Mouse (Mus musculus) megakaryocyte-erythroid progenitor cell, adult 5-6 weeks (primary cell): ENCODE results near the gene Tmem202. TPM values are rescaled to one million over a fixed set of nuclear protein-coding genes. Genes with fewer than 3 reads are reported as not detected.

Experiments
- ATAC-seq: replicated peaks from 2 replicates; pipeline ENCODE4 v1.8.0; 2016; ENCODE audit warnings: mild to moderate bottlenecking, inconsistent platforms; ENCODE audit not compliant: severe bottlenecking, poor library complexity, low FRiP score, low TSS enrichment
- total RNA-seq, 2 experiments: library from RNA; stranded (forward) in 1 of 2; stranded (reverse) in 1 of 2; fragments of 200-1000, 215-1000 nt in 1 of 2; fragments of >200 nt in 1 of 2; fragmentation: Nextera tagmentation in 1 of 2; gene quantifications; 2 replicates each; pipeline ENCODE4 v1.2.3; 2014 to 2017

Tmem202 gene
- total RNA-seq (2014; fragmentation: Nextera tagmentation) (not detected in 2 replicates), total RNA-seq (2017) (not detected in 2 replicates)

DNA sequence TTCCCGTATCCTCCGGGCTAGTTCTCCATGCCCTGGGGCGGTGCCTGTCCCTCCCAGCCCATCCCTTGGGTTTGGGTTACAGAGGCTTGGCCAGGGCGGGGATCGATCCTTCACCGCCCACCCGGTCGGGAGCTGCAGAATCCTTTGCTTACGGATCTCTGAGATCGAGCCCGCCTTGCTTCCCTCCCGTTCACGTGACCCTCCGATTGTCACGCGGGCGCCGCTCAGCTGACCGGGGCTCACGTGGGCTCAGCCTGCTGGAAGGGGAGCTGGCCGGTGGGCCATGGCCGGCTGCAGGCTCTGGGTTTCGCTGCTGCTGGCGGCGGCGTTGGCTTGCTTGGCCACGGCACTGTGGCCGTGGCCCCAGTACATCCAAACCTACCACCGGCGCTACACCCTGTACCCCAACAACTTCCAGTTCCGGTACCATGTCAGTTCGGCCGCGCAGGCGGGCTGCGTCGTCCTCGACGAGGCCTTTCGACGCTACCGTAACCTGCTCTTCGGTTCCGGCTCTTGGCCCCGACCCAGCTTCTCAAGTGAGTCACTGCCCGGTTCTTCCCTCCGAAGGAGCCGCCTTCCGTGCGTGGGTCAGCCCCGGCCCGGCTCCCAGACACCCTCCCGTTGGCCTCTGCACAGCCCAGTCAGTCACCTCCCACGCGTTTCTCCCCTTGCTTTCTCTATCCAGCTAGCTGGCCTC lies at the start of gene Tmem202, which contains the start of gene Hexa:
Tmem202 (minus strand) TSS at position 407 of the 697 bp plus-strand sequence.
Hexa (plus strand) TSS at position 100 of the 697 bp plus-strand sequence.
- ATAC-seq: peak; percentile 80

DNA sequence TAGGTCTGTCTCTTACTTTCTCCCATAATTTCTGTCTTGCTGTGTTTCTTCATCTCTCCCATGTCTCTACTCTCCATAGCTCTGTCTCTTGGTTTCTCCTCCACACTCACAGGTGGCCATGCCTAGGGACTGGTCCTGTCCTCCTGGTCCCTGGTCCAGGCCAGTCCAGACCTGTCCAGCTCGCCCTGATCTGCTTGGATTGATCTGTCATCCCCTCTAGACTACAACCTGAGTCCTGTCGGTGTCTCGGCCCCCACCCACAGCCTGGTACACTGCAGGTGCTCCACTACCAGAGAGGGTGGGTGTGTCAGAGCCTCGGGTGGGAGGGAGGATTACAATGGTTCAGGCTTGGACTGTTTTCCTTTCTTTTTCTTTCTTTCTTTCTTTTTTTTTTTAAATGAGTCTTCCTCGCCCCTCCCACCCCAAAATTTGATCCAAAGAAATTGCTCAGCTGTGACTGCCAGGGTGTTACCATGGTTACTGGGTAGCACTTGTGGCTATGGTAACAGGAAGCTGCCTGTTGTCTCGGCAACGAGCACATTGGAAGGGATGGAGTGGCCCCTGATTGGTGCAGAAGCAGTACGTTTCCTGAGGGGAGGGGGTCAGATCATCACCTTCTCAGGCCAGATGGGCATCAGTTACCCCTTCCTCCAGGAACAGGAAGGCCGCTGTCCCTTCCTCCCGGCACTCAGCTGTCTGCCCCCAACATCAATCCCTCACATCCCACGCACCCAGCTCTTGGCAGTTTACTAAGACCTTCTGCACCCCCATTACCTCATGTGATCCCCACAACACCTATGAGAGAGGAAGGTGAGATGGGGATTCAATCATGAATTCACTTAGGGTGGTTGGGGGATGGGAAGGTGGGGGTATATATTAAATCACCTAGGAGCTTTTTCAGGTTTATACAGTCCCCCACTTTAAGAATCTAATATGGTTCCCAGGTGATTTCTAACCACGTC lies 49.3 kb upstream of the Tmem202 start:
- ATAC-seq: no peak

DNA sequence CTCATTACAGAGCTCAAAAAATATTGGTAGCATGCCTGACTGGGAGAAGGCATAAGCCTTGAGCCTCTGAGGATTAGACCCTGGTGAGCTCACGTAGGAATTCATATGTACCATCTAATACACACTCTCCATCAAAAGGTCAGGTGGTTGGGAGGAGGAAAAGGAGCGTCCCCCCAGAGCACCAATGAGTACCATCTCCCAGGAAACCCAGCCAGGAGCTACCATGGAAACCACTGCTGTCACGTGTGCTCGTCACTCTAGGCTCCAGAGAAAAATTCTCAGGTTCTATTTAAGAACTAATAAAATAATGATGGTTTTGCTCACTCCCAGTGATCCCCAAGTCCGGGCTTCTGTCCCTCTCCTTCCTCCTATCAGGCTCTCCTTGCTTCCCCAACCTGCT lies 48.6 kb upstream of the Tmem202 start:
- no peak for ATAC-seq

DNA sequence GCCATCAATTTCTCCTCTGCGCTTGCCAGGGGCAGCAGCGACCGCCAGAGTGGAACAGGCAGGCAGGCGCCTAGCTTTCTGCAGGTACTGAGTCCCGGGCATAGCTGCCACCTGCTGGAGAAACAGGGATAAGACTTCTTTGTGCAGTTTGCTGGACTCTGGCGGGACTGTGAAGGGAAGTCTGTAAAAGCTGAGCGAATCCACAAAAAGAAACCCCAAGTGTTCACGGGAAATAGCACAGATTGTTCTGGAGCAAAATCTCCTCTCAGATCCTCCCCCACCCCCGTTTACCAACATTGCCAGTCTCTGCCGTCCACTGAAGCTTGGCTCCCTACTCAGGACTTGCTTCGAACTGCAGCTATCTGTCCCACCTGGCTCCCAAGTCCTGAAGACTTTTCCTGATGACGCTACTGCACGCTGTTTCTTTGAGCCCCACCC lies 45.2 kb upstream of the Tmem202 start:
- ATAC-seq: peak; percentile 82

DNA sequence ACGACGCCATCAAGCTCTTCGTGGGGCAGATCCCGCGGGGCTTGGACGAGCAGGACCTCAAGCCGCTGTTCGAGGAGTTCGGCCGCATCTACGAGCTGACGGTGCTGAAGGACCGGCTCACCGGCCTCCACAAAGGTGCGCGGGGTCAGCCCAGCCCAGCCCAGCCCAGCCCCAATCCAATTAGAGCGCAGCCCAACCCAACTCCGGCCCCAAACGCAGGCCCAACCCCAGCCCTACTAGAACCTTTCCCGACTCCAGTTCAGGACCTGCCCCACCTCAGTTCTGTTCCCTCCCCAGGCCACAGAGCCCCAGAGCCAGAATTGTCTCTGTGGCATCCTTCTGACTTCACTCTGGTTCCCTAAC lies 38.8 kb upstream of the Tmem202 start:
- ATAC-seq: no peak; the same call in 1 of the 2 replicates

DNA sequence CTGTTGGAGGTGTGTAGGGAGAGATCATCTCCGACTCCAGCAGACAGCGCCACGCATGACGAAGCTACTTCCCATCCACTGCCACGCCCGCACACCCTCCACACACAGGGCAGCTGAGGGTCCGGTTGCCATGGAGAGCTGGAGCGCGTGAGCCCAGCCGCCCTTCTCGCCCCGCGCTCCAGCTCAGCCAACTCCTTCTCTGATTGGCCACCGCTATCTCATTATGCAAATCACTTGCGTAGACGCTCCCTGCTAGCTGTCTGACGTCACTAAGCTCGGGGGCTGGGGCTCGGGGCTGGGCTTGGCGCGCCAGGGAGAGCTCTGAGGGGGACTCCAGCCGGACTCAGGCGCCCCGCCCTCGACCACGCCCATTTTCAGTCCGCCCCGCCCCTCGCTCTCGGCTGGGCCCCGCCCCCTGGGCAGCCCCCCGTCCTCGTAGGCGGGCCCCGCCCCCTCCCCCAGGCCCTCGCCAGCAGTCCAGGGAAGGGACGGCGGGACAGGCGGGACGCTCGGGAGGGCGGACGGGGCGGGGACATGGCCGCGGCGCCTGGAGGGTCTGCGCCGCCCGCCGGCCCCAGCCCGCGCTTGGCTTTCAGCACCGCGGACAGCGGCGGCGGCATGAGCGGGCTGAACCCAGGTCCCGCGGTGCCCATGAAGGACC lies 38.3 kb upstream of the Tmem202 start, which contains the start of gene Celf6:
Celf6 (plus strand) TSS at position 74 of the 661 bp plus-strand sequence.
- ATAC-seq: peak; percentile 99

DNA sequence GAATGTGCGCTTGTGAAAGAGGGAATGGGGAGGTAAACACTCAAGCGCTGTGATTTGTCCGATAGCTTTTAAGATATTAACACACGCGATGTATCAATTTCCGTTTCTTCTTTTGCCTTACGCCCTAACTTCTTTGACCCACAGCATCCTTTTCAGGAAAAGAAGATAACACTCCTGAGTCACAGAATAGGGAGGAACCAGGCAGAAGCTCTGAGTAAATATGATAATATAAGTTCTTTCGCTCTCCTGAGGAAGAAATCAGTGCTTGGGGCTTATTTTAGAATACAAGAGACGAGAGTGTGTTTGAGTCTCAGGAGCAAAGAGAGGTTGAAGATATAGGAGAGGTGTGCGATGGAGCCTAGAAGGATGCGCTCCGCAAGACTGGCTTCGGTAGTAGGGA lies 37.8 kb upstream of the Tmem202 start:
- no peak for ATAC-seq

DNA sequence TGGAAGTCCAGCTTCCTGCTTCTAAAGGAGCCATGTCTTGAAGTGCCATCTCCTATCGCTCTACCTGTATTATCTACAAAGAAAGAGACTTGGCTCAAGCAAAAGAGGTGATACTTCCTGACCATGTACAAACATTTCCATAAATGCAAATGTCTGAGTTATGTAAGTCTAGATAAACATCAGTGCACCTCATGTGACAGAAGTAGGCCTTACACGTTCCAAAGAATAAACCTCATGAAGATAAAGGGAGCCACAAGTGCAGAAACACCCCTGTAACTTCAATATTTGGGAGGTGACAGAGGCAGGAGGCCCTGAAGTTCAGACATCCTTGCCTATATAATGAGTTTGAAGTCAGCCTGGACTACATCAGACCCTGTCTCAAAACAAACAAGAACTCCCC lies 32.2 kb upstream of the Tmem202 start:
- ATAC-seq: no peak

DNA sequence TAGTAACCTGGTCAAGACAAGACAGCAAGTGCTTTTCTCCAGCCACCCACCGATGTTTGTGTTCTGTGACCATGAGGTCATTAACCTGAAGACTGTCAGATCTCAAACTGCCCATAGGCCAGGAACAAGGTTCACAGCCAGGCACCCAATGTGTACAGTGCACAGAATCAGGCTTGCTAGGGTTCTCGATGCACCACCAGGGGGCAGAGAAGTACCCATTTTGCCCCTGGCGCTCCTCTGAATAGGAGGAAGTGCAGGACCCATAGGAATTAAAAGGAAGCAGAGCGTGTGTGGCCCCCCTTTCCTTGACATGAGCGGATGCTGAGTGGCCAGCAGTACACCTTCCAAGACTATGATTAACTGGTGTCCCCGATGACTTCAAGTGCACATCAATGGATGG lies 27.5 kb upstream of the Tmem202 start:
- peak; percentile 85 for ATAC-seq

DNA sequence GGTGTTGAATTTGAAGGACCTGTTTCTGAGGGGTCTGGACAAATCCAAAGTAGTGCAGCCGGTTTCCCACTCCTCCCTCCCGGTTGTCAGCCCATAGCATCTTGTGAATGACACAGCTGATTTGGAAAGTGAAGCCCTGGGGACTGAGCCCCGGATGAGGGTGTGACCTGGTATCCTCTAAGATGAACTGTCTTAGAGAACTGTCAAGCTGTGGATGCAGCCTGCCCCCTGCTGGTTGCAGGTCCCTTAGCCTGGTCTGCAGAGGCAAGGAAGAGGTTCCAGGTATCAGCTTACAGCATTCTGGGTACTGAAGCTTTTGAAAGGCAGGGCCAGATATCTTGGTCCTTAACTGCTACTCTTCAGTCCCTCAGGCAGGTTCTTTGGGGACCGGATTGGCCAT lies 26.0 kb upstream of the Tmem202 start:
- ATAC-seq: peak; percentile 83

DNA sequence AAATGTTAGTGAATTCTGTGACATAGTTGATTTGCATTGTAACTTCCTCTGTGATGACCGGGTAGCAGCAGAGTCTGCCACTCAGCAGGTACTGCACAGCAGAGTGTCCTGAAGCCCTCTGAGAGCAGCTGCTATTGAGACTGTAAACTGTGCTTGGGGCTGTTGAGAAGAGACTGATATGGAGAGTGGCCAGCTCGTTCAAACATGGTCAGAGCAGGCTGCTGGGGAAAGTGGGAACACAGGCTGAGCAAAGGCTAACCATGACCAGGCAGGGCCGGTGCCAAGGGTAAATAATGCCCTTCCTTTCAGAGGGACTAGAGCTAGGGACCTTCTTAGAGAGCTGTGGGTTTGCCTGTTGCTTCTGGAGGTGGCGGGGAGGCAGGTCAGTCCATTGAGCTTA lies 14.1 kb upstream of the Tmem202 start:
- ATAC-seq: no peak

DNA sequence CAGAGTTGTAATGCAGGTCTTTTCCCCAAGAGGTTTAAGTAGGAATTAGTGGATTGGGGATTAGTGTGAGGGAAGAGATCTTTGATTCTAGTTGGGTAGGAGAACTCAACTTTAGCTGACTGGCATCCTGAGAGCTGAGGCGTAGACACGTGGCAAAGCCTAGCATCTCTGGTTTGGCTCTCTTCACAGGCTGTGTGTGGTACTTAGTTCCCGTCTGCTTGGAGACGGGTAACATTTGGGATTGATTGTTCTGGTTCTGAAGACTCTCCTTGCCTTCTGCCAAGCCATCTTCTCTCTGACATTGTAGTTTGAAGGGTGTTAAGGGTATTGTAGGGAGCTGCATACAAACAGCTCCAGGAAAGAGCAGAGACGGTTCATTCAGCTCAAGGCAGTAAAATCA lies 13.0 kb upstream of the Tmem202 start:
- no peak for ATAC-seq

DNA sequence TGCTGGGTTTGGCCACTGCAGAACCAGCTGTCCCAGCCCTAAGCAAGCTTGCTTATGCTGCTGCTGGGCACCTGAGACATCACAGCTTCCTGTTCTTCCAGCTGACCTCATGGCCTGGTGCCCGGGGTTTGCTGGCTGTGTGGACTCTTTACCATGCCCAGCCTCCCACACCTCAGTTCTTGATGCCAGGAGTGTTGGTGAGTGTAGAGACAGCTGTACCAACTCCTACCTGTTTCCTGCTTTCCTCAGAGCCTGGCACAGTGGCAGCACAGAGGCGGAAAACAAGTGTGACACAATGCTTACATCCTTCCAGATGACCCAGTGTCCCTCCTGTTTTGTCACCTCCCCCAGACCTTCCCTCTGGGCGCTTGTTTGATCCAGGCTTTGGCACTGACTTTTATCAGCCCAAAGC lies 12.0 kb upstream of the Tmem202 start:
- no peak for ATAC-seq

DNA sequence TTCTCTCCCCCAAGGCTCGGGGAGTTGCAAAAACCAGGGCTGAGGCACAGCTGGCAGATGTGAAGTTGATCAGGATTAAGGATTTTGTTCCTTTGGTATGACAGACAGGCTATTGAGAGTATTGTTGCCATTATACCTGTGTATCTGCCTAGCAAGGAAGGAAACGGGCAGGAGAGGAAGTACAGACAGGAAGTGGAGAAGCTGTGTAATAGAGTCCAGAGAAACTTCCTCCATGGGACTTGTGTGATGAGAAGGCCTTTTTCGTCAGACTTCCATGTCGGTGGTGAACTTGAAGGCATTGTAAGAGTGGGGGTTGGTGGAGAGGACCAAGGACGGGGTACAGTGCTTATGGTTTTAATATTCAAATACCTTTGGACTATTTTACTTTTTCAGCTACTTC lies 11.4 kb upstream of the Tmem202 start:
- no peak for ATAC-seq

DNA sequence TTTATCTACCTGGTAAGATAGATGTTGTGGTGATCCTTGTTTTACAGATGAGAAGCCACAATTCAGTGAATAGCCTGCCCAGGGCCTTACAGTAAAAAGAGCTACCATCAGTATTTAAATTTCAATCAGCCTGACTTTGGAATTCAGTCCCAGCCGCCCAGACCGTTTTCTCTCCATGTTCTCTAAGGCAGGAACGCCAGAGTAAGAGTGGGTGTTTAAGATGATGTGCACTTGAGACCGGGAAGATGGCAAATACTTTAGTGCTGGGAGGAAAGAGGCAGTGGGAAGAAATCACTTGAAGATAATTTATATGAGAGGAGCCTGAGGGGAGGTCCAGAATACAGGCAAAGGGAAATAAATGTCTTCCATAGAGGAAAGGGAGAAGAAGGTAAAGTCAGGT lies 10.4 kb upstream of the Tmem202 start:
- ATAC-seq: no peak

DNA sequence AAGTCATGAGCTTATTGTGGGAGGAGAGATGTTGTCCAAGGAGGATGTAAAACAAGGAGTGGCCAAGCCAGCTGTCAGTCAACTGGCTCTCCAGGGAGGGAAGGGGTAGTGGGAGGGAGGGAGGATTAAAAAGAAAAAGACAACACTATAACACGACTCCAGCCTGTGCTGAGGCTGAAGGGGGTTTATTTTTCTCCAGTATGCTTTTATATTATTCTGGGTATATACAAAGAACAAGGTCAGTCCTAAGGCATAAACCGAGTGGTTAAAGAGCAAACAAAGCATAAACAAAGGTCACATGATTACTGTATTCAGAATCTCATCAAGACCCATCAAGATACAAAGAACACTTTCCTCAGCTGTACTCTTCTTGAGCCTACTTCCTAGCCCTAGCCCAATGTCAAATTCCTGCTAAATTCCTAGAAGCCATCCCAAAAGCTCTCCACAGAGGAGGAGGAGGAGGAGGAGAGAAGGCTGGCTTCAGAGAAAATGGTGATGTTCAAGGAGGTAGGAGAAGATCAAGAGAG lies 9.4 kb upstream of the Tmem202 start:
- no peak for ATAC-seq

DNA sequence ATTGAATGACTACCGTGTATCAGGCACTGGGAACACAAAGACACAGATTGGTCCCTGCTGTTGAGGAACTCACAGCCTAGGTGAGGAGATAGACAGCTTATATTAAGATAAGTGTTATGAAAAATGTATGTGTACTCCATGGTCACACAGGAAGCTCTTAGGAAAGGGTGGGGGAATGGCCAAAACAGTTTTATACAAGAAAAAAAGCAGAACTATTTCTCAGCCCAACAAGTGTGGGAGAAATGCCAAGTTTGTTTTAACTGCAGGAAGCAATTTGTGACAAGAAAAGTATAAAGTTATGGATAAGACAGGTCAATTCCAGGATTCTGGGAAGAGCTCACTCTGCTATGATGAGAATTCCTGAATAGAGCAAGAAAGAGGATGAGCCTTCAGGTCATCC lies 8.2 kb upstream of the Tmem202 start:
- no peak for ATAC-seq

DNA sequence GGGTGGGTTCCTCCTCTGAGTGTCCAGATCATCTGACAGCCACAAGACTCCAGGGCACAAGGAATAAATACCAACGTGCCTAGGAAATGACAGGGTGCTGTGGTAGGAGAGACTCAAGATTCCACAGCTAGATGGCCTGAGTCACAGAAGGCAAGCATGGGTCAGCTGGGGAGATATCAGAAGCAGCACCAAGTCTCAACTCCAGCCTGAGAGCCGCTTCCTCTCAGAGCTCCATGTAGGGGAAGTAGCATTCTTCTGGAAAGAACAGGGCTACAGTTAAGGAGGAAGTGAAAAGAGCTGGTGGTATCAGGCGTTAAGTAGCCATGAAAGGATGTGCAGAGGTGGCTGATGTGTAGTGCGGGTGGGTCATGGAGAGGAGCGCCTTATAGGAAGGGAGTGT lies 5.1 kb upstream of the Tmem202 start:
- ATAC-seq: no peak

DNA sequence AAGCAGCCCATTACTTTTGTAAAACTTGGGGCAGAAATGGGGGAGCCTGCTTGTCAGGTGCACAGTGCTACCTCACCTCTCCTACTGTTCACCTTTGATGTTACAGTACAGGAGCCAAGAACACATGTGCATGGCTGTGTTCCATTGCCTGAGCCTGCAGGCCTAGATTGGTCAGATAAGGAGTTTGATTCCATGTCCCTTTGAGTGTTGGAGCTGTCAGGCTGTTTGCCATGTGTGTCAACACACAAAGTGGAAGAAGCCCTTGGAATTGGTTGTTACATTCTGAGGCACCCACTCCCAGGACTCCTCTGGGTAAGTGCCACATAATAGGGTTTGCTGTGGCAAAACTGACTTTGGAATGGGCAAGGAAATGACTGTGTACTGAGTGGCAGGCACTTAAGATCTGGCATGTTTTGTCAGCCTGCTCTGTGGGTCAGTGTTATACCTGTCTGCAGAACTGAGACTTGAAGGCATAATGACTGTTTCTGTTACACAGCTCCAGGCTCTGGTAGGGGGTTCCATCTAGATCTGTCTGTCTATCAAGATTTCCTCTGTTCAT lies 3.2 kb upstream of the Tmem202 start:
- ATAC-seq: no peak
